Mouse (Mus musculus): Measurements from ENCODE around the gene Clpb. TPM values are rescaled to one million over a fixed set of nuclear protein-coding genes. Genes with fewer than 3 reads are reported as not detected.

Clpb gene
- polyA plus RNA-seq, 1 experiment from 2014 or later: 59.6 TPM

GRCm38 (mm10) chr7:101700296-101700695 lies 36.9 kb downstream of the Clpb start:
- H3K9ac ChIP-seq (ENCODE audit: low read length): no peak overlapping the region
- H3K9me3 ChIP-seq (ENCODE audit: control insufficient read depth, low read length): no peaks in the 10 kb centered on the region
- no peaks in the 10 kb centered on the region for H3K36me3 ChIP-seq (ENCODE audit: control insufficient read depth, insufficient read depth, low read length)
- no peaks in the 10 kb centered on the region for H3K4me1 ChIP-seq (replicated peaks; ENCODE audit: control insufficient read depth, insufficient read depth, low read length)
- H3K27me3 ChIP-seq (ENCODE audit: control insufficient read depth, insufficient read depth, low read depth, low read length): no peaks in the 10 kb centered on the region
- H3K4me3 ChIP-seq (ENCODE audit: low read length): no peak overlapping the region
- no peak overlapping the region for H3K27ac ChIP-seq (ENCODE audit: low read length)
- WGBS: 37% methylated on average over 3 of the region's 3 CpGs
- ATAC-seq (ENCODE audit: low read depth): no peak
- no peak overlapping the region for H3K4me2 ChIP-seq (ENCODE audit: low read depth, low read length)

GRCm38 (mm10) chr7:101702706-101703105 lies 39.3 kb downstream of the Clpb start:
- H3K27me3 ChIP-seq (ENCODE audit: control insufficient read depth, insufficient read depth, low read depth, low read length): no peaks in the 10 kb centered on the region
- H3K4me3 ChIP-seq (ENCODE audit: low read length): no peak overlapping the region
- ATAC-seq (ENCODE audit: low read depth): no peak
- WGBS: 78% methylated on average over 5 of the region's 5 CpGs
- no peak overlapping the region for H3K27ac ChIP-seq (ENCODE audit: low read length)
- no peak overlapping the region for H3K9ac ChIP-seq (ENCODE audit: low read length)
- no peaks in the 10 kb centered on the region for H3K9me3 ChIP-seq (ENCODE audit: control insufficient read depth, low read length)
- H3K4me2 ChIP-seq (ENCODE audit: low read depth, low read length): no peak overlapping the region
- no peaks in the 10 kb centered on the region for H3K4me1 ChIP-seq (replicated peaks; ENCODE audit: control insufficient read depth, insufficient read depth, low read length)
- H3K36me3 ChIP-seq (ENCODE audit: control insufficient read depth, insufficient read depth, low read length): no peaks in the 10 kb centered on the region

GRCm38 (mm10) chr7:101709586-101709985 lies 46.2 kb downstream of the Clpb start:
- Histone ChIP-seq H3K4me3 (ENCODE audit: low read length) (no peak overlapping the region), H3K4me1 (replicated peaks; ENCODE audit: control insufficient read depth, insufficient read depth, low read length) (no peaks in the 10 kb centered on the region), H3K9ac (ENCODE audit: low read length) (no peak overlapping the region), H3K4me2 (ENCODE audit: low read depth, low read length) (no peak overlapping the region), H3K27me3 (ENCODE audit: control insufficient read depth, insufficient read depth, low read depth, low read length) (no peaks in the 10 kb centered on the region), H3K9me3 (ENCODE audit: control insufficient read depth, low read length) (no peaks in the 10 kb centered on the region), H3K27ac (ENCODE audit: low read length) (no peak overlapping the region), H3K36me3 (ENCODE audit: control insufficient read depth, insufficient read depth, low read length) (no peaks in the 10 kb centered on the region)
- ATAC-seq (ENCODE audit: low read depth): no peak
- 79% methylated on average over 3 of the region's 3 CpGs for WGBS

GRCm38 (mm10) chr7:101710236-101710635 lies 46.8 kb downstream of the Clpb start:
- no peak for ATAC-seq (ENCODE audit: low read depth)
- WGBS: 89% methylated on average over 5 of the region's 5 CpGs

GRCm38 (mm10) chr7:101713828-101714400 lies 50.5 kb downstream of the Clpb start:
- no peak overlapping the region for H3K27ac ChIP-seq (ENCODE audit: low read length)
- H3K9ac ChIP-seq (ENCODE audit: low read length): no peak overlapping the region
- H3K9me3 ChIP-seq (ENCODE audit: control insufficient read depth, low read length): no peaks in the 10 kb centered on the region
- no peak overlapping the region for H3K4me3 ChIP-seq (ENCODE audit: low read length)
- no peaks in the 10 kb centered on the region for H3K4me1 ChIP-seq (replicated peaks; ENCODE audit: control insufficient read depth, insufficient read depth, low read length)
- ATAC-seq (ENCODE audit: low read depth): no peak
- WGBS: 74% methylated on average over 9 of the region's 9 CpGs
- no peak overlapping the region for H3K4me2 ChIP-seq (ENCODE audit: low read depth, low read length)
- H3K36me3 ChIP-seq (ENCODE audit: control insufficient read depth, insufficient read depth, low read length): no peaks in the 10 kb centered on the region
- H3K27me3 ChIP-seq (ENCODE audit: control insufficient read depth, insufficient read depth, low read depth, low read length): no peaks in the 10 kb centered on the region

More at GRCm38 (mm10) chr7:101710236-101710635, 46.8 kb downstream of the Clpb start:
- no peak overlapping the region for H3K27ac ChIP-seq (ENCODE audit: low read length)
- H3K4me2 ChIP-seq (ENCODE audit: low read depth, low read length): no peak overlapping the region
- H3K4me3 ChIP-seq (ENCODE audit: low read length): no peak overlapping the region
- no peak overlapping the region for H3K9ac ChIP-seq (ENCODE audit: low read length)
- no peaks in the 10 kb centered on the region for H3K36me3 ChIP-seq (ENCODE audit: control insufficient read depth, insufficient read depth, low read length)
- no peaks in the 10 kb centered on the region for H3K9me3 ChIP-seq (ENCODE audit: control insufficient read depth, low read length)
- no peaks in the 10 kb centered on the region for H3K4me1 ChIP-seq (replicated peaks; ENCODE audit: control insufficient read depth, insufficient read depth, low read length)
- H3K27me3 ChIP-seq (ENCODE audit: control insufficient read depth, insufficient read depth, low read depth, low read length): no peaks in the 10 kb centered on the region

- no peak for ATAC-seq (ENCODE audit: low read depth)
- Histone ChIP-seq H3K4me3 (ENCODE audit: low read length) (no peak overlapping the region), H3K27ac (ENCODE audit: low read length) (no peak overlapping the region), H3K4me1 (replicated peaks; ENCODE audit: control insufficient read depth, insufficient read depth, low read length) (no peaks in the 10 kb centered on the region), H3K4me2 (ENCODE audit: low read depth, low read length) (no peak overlapping the region), H3K9ac (ENCODE audit: low read length) (no peak overlapping the region), H3K36me3 (ENCODE audit: control insufficient read depth, insufficient read depth, low read length) (no peaks in the 10 kb centered on the region), H3K9me3 (ENCODE audit: control insufficient read depth, low read length) (no peaks in the 10 kb centered on the region), H3K27me3 (ENCODE audit: control insufficient read depth, insufficient read depth, low read depth, low read length) (no peaks in the 10 kb centered on the region)
- 67% methylated on average over 5 of the region's 5 CpGs for WGBS
Observed at GRCm38 (mm10) chr7:101715041-101715551, 51.7 kb downstream of the Clpb start.

GRCm38 (mm10) chr7:101720356-101720755 lies 56.9 kb downstream of the Clpb start:
- H3K36me3 ChIP-seq (ENCODE audit: control insufficient read depth, insufficient read depth, low read length): no peaks in the 10 kb centered on the region
- H3K4me2 ChIP-seq (ENCODE audit: low read depth, low read length): no peak overlapping the region
- no peaks in the 10 kb centered on the region for H3K27me3 ChIP-seq (ENCODE audit: control insufficient read depth, insufficient read depth, low read depth, low read length)
- H3K9ac ChIP-seq (ENCODE audit: low read length): no peak overlapping the region
- no peak overlapping the region for H3K27ac ChIP-seq (ENCODE audit: low read length)
- WGBS: 78% methylated on average over 3 of the region's 3 CpGs
- no peak overlapping the region for H3K4me3 ChIP-seq (ENCODE audit: low read length)
- H3K4me1 ChIP-seq (replicated peaks; ENCODE audit: control insufficient read depth, insufficient read depth, low read length): no peaks in the 10 kb centered on the region
- ATAC-seq (ENCODE audit: low read depth): no peak
- no peaks in the 10 kb centered on the region for H3K9me3 ChIP-seq (ENCODE audit: control insufficient read depth, low read length)

- 57% methylated on average over 4 of the region's 4 CpGs for WGBS
- no peaks in the 10 kb centered on the region for H3K9me3 ChIP-seq (ENCODE audit: control insufficient read depth, low read length)
- no peaks in the 10 kb centered on the region for H3K36me3 ChIP-seq (ENCODE audit: control insufficient read depth, insufficient read depth, low read length)
- H3K27me3 ChIP-seq (ENCODE audit: control insufficient read depth, insufficient read depth, low read depth, low read length): no peaks in the 10 kb centered on the region
- H3K4me2 ChIP-seq (ENCODE audit: low read depth, low read length): no peak overlapping the region
- no peak overlapping the region for H3K4me3 ChIP-seq (ENCODE audit: low read length)
- H3K9ac ChIP-seq (ENCODE audit: low read length): no peak overlapping the region
- H3K4me1 ChIP-seq (replicated peaks; ENCODE audit: control insufficient read depth, insufficient read depth, low read length): no peaks in the 10 kb centered on the region
- no peak overlapping the region for H3K27ac ChIP-seq (ENCODE audit: low read length)
- no peak for ATAC-seq (ENCODE audit: low read depth)
Observed at GRCm38 (mm10) chr7:101725081-101725480, 61.6 kb downstream of the Clpb start.

- ATAC-seq (ENCODE audit: low read depth): no peak
- 38% methylated on average over 2 of the region's 2 CpGs for WGBS
- no peaks in the 10 kb centered on the region for H3K9me3 ChIP-seq (ENCODE audit: control insufficient read depth, low read length)
Observed at GRCm38 (mm10) chr7:101726980-101727379, 63.5 kb downstream of the Clpb start.

GRCm38 (mm10) chr7:101732096-101732495 lies 68.7 kb downstream of the Clpb start:
- Histone ChIP-seq H3K9ac (ENCODE audit: low read length) (no peak overlapping the region), H3K4me1 (replicated peaks; ENCODE audit: control insufficient read depth, insufficient read depth, low read length) (no peaks in the 10 kb centered on the region), H3K27me3 (ENCODE audit: control insufficient read depth, insufficient read depth, low read depth, low read length) (no peaks in the 10 kb centered on the region), H3K27ac (ENCODE audit: low read length) (no peak overlapping the region), H3K4me2 (ENCODE audit: low read depth, low read length) (no peak overlapping the region), H3K36me3 (ENCODE audit: control insufficient read depth, insufficient read depth, low read length) (no peaks in the 10 kb centered on the region), H3K4me3 (ENCODE audit: low read length) (no peak overlapping the region), H3K9me3 (ENCODE audit: control insufficient read depth, low read length) (no peaks in the 10 kb centered on the region)
- WGBS: 80% methylated on average over 1 of the region's 1 CpGs
- ATAC-seq (ENCODE audit: low read depth): no peak

More at GRCm38 (mm10) chr7:101726980-101727379, 63.5 kb downstream of the Clpb start:
- no peaks in the 10 kb centered on the region for H3K4me1 ChIP-seq (replicated peaks; ENCODE audit: control insufficient read depth, insufficient read depth, low read length)
- no peaks in the 10 kb centered on the region for H3K36me3 ChIP-seq (ENCODE audit: control insufficient read depth, insufficient read depth, low read length)
- no peak overlapping the region for H3K27ac ChIP-seq (ENCODE audit: low read length)
- no peaks in the 10 kb centered on the region for H3K27me3 ChIP-seq (ENCODE audit: control insufficient read depth, insufficient read depth, low read depth, low read length)
- H3K9ac ChIP-seq (ENCODE audit: low read length): no peak overlapping the region
- H3K4me2 ChIP-seq (ENCODE audit: low read depth, low read length): no peak overlapping the region
- no peak overlapping the region for H3K4me3 ChIP-seq (ENCODE audit: low read length)

Data from lung, embryonic 16.5 days (tissue).